Mouse (Mus musculus): ENCODE data around the gene Aldh3a2. TPM values are rescaled to one million over a fixed set of nuclear protein-coding genes. Genes with fewer than 3 reads are reported as not detected.

Gene Aldh3a2
- polyA plus RNA-seq, 1 experiment from 2014 or later: 29.4 TPM

DNA sequence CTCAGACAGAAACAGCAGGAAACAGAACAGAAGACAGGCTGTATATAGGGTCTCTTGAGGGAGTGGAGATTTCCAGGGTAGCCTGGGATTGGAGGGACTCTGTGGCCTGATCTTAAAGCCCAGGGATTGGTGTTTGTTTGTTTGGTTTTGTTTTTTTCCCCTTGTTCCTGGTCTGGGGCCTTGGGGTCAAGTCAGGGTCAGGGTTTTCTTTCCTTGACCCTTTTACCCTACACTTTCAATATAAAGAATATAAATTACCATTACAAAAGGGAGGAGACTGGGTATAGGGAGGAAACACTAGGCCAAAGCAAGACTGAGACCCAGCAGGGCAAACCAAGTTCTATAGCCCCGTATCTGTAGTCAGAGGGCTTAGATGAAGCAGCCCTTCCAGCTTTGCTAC lies 29.3 kb upstream of the Aldh3a2 start:
- H3K9ac ChIP-seq: no peak overlapping the region
- H3K4me2 ChIP-seq: no peak overlapping the region
- no peak overlapping the region for H3K27ac ChIP-seq
- WGBS: 91% methylated on average over 1 of the region's 1 CpGs
- H3K9me3 ChIP-seq (replicated peaks): no peaks in the 10 kb centered on the region
- H3K36me3 ChIP-seq: no peaks in the 10 kb centered on the region
- no peaks in the 10 kb centered on the region for H3K27me3 ChIP-seq
- H3K4me3 ChIP-seq: no peak overlapping the region
- peaks cover 15% of the 10 kb centered on the region for H3K4me1 ChIP-seq (replicated peaks)
- no peak for ATAC-seq (replicated peaks; ENCODE audit: insufficient number of reproducible peaks, insufficient read depth, low FRiP score, low read depth)

DNA sequence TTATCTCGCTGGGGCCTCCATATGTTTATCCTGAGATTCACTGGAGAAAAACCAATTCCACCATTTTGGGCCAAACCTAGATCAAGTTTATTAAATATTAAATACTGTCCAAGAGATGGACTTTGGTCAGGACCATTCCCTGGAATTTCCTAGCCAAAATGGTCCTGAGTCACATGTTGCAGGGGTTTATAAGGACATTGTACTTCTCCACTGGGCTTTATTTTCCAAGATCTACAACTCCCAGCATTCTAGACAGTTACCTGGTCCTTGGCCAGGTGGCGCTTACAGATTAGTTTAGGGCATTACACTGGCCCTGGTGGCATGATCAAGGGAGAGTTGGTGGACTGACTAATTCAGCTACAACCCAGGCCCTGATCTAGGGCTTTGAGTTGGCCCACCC lies 28.3 kb upstream of the Aldh3a2 start:
- Histone ChIP-seq H3K36me3 (no peaks in the 10 kb centered on the region), H3K9ac (no peak overlapping the region), H3K4me2 (no peak overlapping the region), H3K9me3 (replicated peaks) (no peaks in the 10 kb centered on the region), H3K27me3 (no peaks in the 10 kb centered on the region), H3K27ac (no peak overlapping the region), H3K4me3 (no peak overlapping the region), H3K4me1 (replicated peaks) (peaks cover 9% of the 10 kb centered on the region)
- no peak for ATAC-seq (replicated peaks; ENCODE audit: insufficient number of reproducible peaks, insufficient read depth, low FRiP score, low read depth)
- WGBS: 83% methylated on average over 2 of the region's 2 CpGs

DNA sequence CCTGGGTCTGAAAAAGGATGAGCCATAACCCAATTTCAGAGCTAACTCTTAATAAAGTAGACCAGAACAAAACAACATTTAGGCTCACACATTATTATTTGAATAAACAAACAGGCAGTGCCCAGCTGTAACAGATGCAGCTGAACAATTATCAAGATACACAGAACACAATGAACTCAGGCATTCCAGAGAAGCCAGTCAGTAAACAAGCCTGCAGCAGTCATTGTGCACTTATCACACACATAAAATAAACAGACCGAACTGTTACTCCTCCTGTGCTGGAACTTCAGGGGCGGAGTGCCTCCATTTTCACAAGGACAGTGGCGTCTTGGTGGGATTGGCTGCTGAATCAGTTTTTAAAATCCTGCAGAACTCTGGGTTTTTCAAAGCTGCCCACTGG lies 27.2 kb upstream of the Aldh3a2 start:
- no peak overlapping the region for H3K4me2 ChIP-seq
- no peaks in the 10 kb centered on the region for H3K27me3 ChIP-seq
- no peaks in the 10 kb centered on the region for H3K4me1 ChIP-seq (replicated peaks)
- WGBS: 65% methylated on average over 3 of the region's 3 CpGs
- no peak overlapping the region for H3K9ac ChIP-seq
- no peak for ATAC-seq (replicated peaks; ENCODE audit: insufficient number of reproducible peaks, insufficient read depth, low FRiP score, low read depth)
- H3K9me3 ChIP-seq (replicated peaks): no peaks in the 10 kb centered on the region
- H3K36me3 ChIP-seq: no peaks in the 10 kb centered on the region
- H3K4me3 ChIP-seq: no peak overlapping the region
- H3K27ac ChIP-seq: no peak overlapping the region

DNA sequence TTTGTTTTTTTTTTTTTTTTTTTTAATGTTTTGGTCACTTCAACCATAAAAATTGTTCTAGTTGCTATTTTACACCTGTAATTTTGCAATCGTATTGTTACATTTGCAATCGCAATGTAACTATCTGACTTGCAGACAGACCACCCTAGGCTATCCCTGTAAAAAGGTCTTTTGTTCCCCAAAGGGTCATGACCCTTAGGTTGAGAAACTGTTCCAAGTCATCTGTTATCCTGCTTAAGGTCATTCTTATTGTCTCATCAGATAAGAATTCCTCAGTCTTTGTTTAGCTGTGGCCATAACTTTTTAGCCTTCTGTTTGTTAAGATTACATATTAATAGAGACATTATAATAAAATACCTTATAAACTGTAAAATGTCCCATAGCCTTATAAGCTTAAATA lies 26.0 kb upstream of the Aldh3a2 start:
- H3K27ac ChIP-seq: no peak overlapping the region
- H3K36me3 ChIP-seq: no peaks in the 10 kb centered on the region
- H3K9ac ChIP-seq: no peak overlapping the region
- H3K9me3 ChIP-seq (replicated peaks): no peaks in the 10 kb centered on the region
- H3K4me3 ChIP-seq: no peak overlapping the region
- H3K27me3 ChIP-seq: no peaks in the 10 kb centered on the region
- ATAC-seq (replicated peaks; ENCODE audit: insufficient number of reproducible peaks, insufficient read depth, low FRiP score, low read depth): no peak
- H3K4me2 ChIP-seq: no peak overlapping the region
- no peaks in the 10 kb centered on the region for H3K4me1 ChIP-seq (replicated peaks)
- WGBS: 82% methylated on average over 2 of the region's 2 CpGs

DNA sequence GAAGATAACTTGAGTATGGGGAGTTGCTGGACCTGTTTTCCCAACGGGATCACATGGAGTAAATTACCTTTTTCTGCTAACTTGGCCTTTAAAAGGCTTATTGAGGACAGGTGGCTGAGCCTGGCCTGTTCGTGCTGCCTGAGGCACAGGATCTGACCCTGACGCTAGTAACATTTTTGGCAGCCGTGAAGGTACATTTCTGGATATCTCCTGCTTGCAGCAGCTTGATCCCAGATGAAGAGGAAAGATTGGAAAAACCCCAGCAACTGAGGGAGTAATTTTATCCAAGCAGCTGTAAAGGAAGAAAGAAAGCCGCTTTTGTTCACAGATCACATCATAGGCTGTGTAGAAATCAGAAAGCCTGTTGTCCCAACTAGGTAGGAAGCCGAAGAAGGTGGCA lies 17.1 kb upstream of the Aldh3a2 start:
- Histone ChIP-seq H3K9ac (no peak overlapping the region), H3K9me3 (replicated peaks) (no peaks in the 10 kb centered on the region), H3K4me2 (no peak overlapping the region), H3K4me1 (replicated peaks) (no peaks in the 10 kb centered on the region), H3K27me3 (no peaks in the 10 kb centered on the region), H3K27ac (no peak overlapping the region; the same call in 1 of the 2 replicates), H3K36me3 (no peaks in the 10 kb centered on the region), H3K4me3 (no peak overlapping the region)
- 73% methylated on average over 6 of the region's 6 CpGs for WGBS
- no peak for ATAC-seq (replicated peaks; ENCODE audit: insufficient number of reproducible peaks, insufficient read depth, low FRiP score, low read depth)

DNA sequence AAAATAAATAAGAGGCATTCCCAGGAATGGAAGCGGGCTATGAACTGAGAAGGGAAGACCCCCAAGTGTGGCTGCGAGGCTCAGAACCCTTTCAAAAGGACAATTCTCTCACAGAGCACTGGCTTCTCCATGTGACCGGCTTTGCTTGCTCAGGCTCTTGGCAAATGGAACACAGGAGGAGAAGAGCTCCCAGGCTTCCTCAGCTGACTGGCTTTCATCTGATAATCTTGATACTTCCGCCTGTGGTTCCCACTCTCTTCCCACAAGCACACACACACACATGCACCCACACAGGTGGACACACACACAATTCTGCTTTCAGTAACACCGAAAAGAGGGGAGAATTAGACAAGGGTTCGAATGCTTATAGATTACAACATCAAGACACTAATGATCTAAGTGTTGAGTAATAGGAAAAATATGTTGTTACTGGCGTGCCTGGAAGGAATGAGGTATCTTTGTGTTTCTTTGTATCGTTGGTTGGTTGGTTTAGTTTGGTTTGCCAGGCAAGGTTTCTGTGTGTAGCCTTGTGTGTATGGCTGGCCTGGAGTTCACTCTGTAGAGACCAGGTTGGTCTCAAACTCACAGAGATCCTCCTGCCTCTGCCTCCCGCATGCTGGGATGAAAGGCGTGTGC lies 16.3 kb upstream of the Aldh3a2 start:
- H3K9ac ChIP-seq: no peak overlapping the region
- H3K27ac ChIP-seq: no peak overlapping the region
- ATAC-seq (replicated peaks; ENCODE audit: insufficient number of reproducible peaks, insufficient read depth, low FRiP score, low read depth): no peak
- no peaks in the 10 kb centered on the region for H3K9me3 ChIP-seq (replicated peaks)
- H3K4me2 ChIP-seq: no peak overlapping the region
- H3K4me3 ChIP-seq: no peak overlapping the region
- H3K27me3 ChIP-seq: no peaks in the 10 kb centered on the region
- no peaks in the 10 kb centered on the region for H3K4me1 ChIP-seq (replicated peaks)
- WGBS: 69% methylated on average over 10 of the region's 10 CpGs
- no peaks in the 10 kb centered on the region for H3K36me3 ChIP-seq

DNA sequence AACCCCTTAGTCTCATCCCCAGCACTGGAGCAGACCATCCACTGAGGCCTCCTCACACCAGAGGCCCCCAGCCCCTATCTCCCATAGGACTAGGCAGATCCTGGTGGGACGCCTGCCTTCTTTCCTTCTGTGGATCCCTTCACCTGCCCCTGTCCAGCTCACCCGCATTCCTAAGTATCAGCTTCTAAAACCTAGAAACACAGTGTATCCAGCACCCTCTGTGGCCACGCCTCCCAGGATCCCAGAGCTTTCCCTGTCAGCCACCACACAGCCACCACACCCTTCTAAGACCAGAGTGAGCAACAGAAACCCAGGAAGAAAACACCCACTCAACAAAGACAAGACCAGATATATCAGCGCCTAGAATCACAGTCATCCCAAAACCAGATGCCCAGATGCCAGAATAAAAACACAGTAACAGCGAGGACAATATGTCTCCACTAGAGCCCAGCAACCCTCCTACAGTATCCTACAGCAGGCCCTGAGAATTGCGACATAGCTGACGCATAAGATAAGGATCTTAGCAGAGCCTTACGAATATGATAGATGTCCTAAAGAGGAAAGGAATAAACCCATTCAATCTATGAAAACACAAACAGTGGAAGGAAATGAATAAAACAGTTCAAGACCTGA lies 11.3 kb upstream of the Aldh3a2 start:
- Histone ChIP-seq H3K4me1 (replicated peaks) (no peaks in the 10 kb centered on the region), H3K4me2 (no peak overlapping the region), H3K27ac (no peak overlapping the region), H3K9ac (no peak overlapping the region), H3K9me3 (replicated peaks) (no peaks in the 10 kb centered on the region), H3K36me3 (no peaks in the 10 kb centered on the region), H3K27me3 (no peaks in the 10 kb centered on the region), H3K4me3 (no peak overlapping the region)
- ATAC-seq (replicated peaks; ENCODE audit: insufficient number of reproducible peaks, insufficient read depth, low FRiP score, low read depth): no peak
- 72% methylated on average over 8 of the region's 8 CpGs for WGBS

DNA sequence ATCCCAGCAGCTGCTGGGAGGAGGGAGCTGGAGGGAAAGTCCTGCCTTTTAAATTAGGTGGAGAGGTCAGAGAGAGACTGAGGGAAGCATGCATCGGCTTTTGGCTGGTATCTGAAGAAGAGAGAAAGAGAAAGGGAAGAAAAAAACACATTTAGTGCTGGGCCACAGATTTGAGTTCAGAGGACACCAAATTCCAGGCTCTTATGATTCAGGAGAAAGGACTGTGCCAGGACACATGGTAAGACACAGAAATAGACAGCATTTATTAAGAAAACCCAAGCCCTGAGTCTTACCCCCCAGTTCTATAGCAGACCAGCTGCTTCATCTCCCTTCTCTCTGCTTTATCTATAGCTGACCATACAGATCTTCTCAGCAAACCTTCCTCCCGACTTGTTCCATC lies 10.7 kb upstream of the Aldh3a2 start:
- no peak for ATAC-seq (replicated peaks; ENCODE audit: insufficient number of reproducible peaks, insufficient read depth, low FRiP score, low read depth)
- H3K27ac ChIP-seq: no peak overlapping the region
- 55% methylated on average over 2 of the region's 2 CpGs for WGBS

DNA sequence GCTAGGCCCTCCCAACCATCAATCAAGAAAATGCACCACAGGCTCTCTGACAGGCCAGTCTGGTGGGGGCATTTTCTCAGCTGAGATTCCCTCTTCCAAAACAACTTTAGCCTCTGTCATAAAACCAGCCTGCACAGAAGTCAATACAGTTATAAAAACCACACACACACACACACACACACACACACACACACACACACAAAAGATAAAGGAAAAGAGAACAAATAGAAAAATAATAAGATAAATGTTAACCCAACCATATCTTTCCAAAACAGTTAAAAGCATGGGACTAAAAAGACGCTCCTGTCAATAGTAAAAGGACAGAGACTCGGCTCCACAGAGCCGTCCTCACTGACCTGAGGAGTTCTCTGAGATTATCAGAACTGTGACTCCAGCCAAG lies 9.2 kb upstream of the Aldh3a2 start:
- Histone ChIP-seq H3K9me3 (replicated peaks) (no peaks in the 10 kb centered on the region), H3K36me3 (no peaks in the 10 kb centered on the region), H3K9ac (no peak overlapping the region), H3K27ac (no peak overlapping the region), H3K27me3 (no peaks in the 10 kb centered on the region), H3K4me3 (no peak overlapping the region), H3K4me1 (replicated peaks) (no peaks in the 10 kb centered on the region), H3K4me2 (no peak overlapping the region)
- 58% methylated on average over 3 of the region's 3 CpGs for WGBS
- ATAC-seq (replicated peaks; ENCODE audit: insufficient number of reproducible peaks, insufficient read depth, low FRiP score, low read depth): no peak

More for the DNA sequence above, 10.7 kb upstream of the Aldh3a2 start:
- H3K9ac ChIP-seq: no peak overlapping the region
- H3K36me3 ChIP-seq: no peaks in the 10 kb centered on the region
- H3K4me1 ChIP-seq (replicated peaks): no peaks in the 10 kb centered on the region
- H3K9me3 ChIP-seq (replicated peaks): no peaks in the 10 kb centered on the region
- H3K4me3 ChIP-seq: no peak overlapping the region
- no peaks in the 10 kb centered on the region for H3K27me3 ChIP-seq
- H3K4me2 ChIP-seq: no peak overlapping the region

DNA sequence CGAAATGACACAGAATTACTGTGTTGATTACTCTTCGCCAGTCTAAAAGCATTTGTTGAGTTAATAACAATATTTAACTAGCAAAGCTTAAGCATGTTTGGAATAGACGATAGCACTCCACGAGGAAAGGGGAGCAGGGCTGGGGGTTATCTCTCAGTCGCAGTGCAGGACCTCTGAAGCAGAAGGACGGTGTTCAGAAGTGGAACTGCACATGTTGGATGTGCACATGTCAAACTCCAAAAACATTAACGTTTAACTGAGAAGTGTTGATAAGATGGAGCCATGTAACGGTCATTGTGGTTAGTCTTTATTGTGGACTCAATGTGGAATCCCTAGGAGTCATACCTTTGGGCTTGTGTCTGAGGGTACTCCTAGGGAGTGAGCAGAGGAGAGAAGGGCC lies 7.8 kb upstream of the Aldh3a2 start:
- Histone ChIP-seq H3K36me3 (no peaks in the 10 kb centered on the region), H3K4me2 (no peak overlapping the region), H3K4me1 (replicated peaks) (no peaks in the 10 kb centered on the region), H3K9ac (no peak overlapping the region), H3K27ac (no peak overlapping the region), H3K9me3 (replicated peaks) (no peaks in the 10 kb centered on the region), H3K27me3 (no peaks in the 10 kb centered on the region), H3K4me3 (no peak overlapping the region)
- ATAC-seq (replicated peaks; ENCODE audit: insufficient number of reproducible peaks, insufficient read depth, low FRiP score, low read depth): no peak
- WGBS: 64% methylated on average over 8 of the region's 8 CpGs

DNA sequence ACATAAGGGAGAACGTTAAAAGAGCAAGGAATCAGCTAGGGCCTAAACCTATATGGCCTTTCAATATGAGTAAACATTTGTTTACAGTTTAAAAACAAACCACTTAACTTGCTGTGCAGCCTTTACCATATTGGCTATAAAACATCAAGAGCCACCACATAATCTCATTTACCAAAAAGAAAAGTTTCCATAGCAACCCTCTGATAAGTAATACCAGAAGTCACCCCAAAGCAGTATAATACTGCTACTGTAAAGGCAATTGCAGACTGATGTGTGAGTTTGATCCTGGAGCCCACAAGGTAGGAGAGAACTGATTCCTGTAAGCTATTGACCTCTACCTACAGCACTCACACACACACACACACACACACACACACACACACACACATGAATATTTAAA lies 7.2 kb upstream of the Aldh3a2 start:
- no peaks in the 10 kb centered on the region for H3K27me3 ChIP-seq
- no peaks in the 10 kb centered on the region for H3K36me3 ChIP-seq
- no peak overlapping the region for H3K4me3 ChIP-seq
- H3K4me1 ChIP-seq (replicated peaks): no peaks in the 10 kb centered on the region
- H3K27ac ChIP-seq: no peak overlapping the region
- ATAC-seq (replicated peaks; ENCODE audit: insufficient number of reproducible peaks, insufficient read depth, low FRiP score, low read depth): no peak
- H3K9me3 ChIP-seq (replicated peaks): no peaks in the 10 kb centered on the region
- 58% methylated on average over 1 of the region's 1 CpGs for WGBS
- H3K4me2 ChIP-seq: no peak overlapping the region
- H3K9ac ChIP-seq: no peak overlapping the region

DNA sequence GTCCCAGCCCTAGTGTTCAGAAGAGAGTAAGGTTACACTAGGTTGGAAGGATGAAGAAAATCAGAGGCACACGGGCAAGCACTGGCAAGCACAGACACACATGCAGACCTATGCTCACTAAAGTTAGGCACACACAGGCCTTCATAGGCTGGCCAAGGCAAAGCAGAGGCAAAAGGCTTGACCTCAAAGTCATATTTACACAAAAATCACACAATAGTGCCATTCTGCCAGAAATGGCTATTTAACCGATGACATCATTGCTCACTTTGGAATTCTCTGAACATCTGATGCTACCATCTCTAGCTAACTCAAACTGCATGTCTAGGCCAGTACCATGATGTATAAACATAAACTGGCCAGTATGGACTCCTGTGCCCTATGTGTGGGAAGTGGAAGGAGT lies 6.7 kb upstream of the Aldh3a2 start:
- H3K27ac ChIP-seq: no peak overlapping the region
- H3K27me3 ChIP-seq: no peaks in the 10 kb centered on the region
- H3K9me3 ChIP-seq (replicated peaks): no peaks in the 10 kb centered on the region
- no peaks in the 10 kb centered on the region for H3K4me1 ChIP-seq (replicated peaks)
- no peak overlapping the region for H3K4me3 ChIP-seq
- 85% methylated on average over 2 of the region's 2 CpGs for WGBS
- no peak for ATAC-seq (replicated peaks; ENCODE audit: insufficient number of reproducible peaks, insufficient read depth, low FRiP score, low read depth)
- H3K4me2 ChIP-seq: no peak overlapping the region
- no peaks in the 10 kb centered on the region for H3K36me3 ChIP-seq
- H3K9ac ChIP-seq: no peak overlapping the region

All from heart, embryonic 15.5 days (tissue).